Mouse (Mus musculus): ENCODE data around the gene Mex3b. TPM values are rescaled to one million over a fixed set of nuclear protein-coding genes. Genes with fewer than 3 reads are reported as not detected.
A peak's percentile ranks its signal among the peaks of the same experiment; 100 is the strongest.

Gene Mex3b
- polyA plus RNA-seq (2012; ENCODE audit: insufficient read depth, insufficient read length, low replicate concordance, missing spikeins) = not detected in 2 replicates

GRCm38 (mm10) chr7:82867271-82868121 lies at the start of gene Mex3b:
Mex3b (plus strand) TSS chr7:82867333.
- peaks cover 20% of the 10 kb centered on the region for H3K4me1 ChIP-seq (ENCODE audit: control insufficient read depth, insufficient read depth, low read length)
- peak within 1 kb of the TSS; percentile 69 for H3K4me3 ChIP-seq (ENCODE audit: insufficient read depth, low read depth, low read length)
- WGBS = 1% methylated on average over 78 of the region's 87 CpGs
- TF ChIP-seq POLR2A (IDR thresholded peaks at IDR 0.05; ENCODE audit: insufficient read depth, low read depth, low read length) (peak; percentile 44), CTCF (IDR thresholded peaks at IDR 0.05; ENCODE audit: insufficient read depth, low read depth, low read length) (no peak)
- peak within 1 kb of the TSS; percentile 99 for H3K27ac ChIP-seq (ENCODE audit: insufficient read depth, low read depth, low read length)

- 93% methylated on average over 7 of the region's 7 CpGs for WGBS
- Histone ChIP-seq H3K27ac (ENCODE audit: insufficient read depth, low read depth, low read length) (no peak overlapping the region), H3K4me1 (ENCODE audit: control insufficient read depth, insufficient read depth, low read length) (no peaks in the 10 kb centered on the region), H3K4me3 (ENCODE audit: insufficient read depth, low read depth, low read length) (no peak overlapping the region)
- no peak for TF ChIP-seq CTCF (IDR thresholded peaks at IDR 0.05; ENCODE audit: insufficient read depth, low read depth, low read length)
- TF ChIP-seq POLR2A (IDR thresholded peaks at IDR 0.05; ENCODE audit: insufficient read depth, low read depth, low read length) = no peak
Observed at GRCm38 (mm10) chr7:82819541-82819940, 47.6 kb upstream of the Mex3b start.

- Histone ChIP-seq H3K4me1 (ENCODE audit: control insufficient read depth, insufficient read depth, low read length) (no peaks in the 10 kb centered on the region), H3K4me3 (ENCODE audit: insufficient read depth, low read depth, low read length) (no peak overlapping the region), H3K27ac (ENCODE audit: insufficient read depth, low read depth, low read length) (no peak overlapping the region)
- WGBS = 90% methylated on average over 4 of the region's 4 CpGs
- TF ChIP-seq CTCF (IDR thresholded peaks at IDR 0.05; ENCODE audit: insufficient read depth, low read depth, low read length) = no peak
- TF ChIP-seq POLR2A (IDR thresholded peaks at IDR 0.05; ENCODE audit: insufficient read depth, low read depth, low read length) = no peak
Observed at GRCm38 (mm10) chr7:82820661-82821060, 46.5 kb upstream of the Mex3b start.

GRCm38 (mm10) chr7:82821501-82821900 lies 45.6 kb upstream of the Mex3b start:
- TF ChIP-seq CTCF (IDR thresholded peaks at IDR 0.05; ENCODE audit: insufficient read depth, low read depth, low read length) (no peak), POLR2A (IDR thresholded peaks at IDR 0.05; ENCODE audit: insufficient read depth, low read depth, low read length) (no peak)
- 58% methylated on average over 3 of the region's 3 CpGs for WGBS
- Histone ChIP-seq H3K4me3 (ENCODE audit: insufficient read depth, low read depth, low read length) (no peak overlapping the region), H3K27ac (ENCODE audit: insufficient read depth, low read depth, low read length) (no peak overlapping the region), H3K4me1 (ENCODE audit: control insufficient read depth, insufficient read depth, low read length) (no peaks in the 10 kb centered on the region)

GRCm38 (mm10) chr7:82822528-82822927 lies 44.6 kb upstream of the Mex3b start:
- TF ChIP-seq POLR2A (IDR thresholded peaks at IDR 0.05; ENCODE audit: insufficient read depth, low read depth, low read length) (no peak), CTCF (IDR thresholded peaks at IDR 0.05; ENCODE audit: insufficient read depth, low read depth, low read length) (no peak)
- 68% methylated on average over 1 of the region's 1 CpGs for WGBS
- no peak overlapping the region for H3K27ac ChIP-seq (ENCODE audit: insufficient read depth, low read depth, low read length)

GRCm38 (mm10) chr7:82828193-82828592 lies 38.9 kb upstream of the Mex3b start:
- H3K4me1 ChIP-seq (ENCODE audit: control insufficient read depth, insufficient read depth, low read length) = no peaks in the 10 kb centered on the region
- no peak overlapping the region for H3K27ac ChIP-seq (ENCODE audit: insufficient read depth, low read depth, low read length)
- WGBS = 60% methylated on average over 2 of the region's 2 CpGs
- TF ChIP-seq CTCF (IDR thresholded peaks at IDR 0.05; ENCODE audit: insufficient read depth, low read depth, low read length) (no peak), POLR2A (IDR thresholded peaks at IDR 0.05; ENCODE audit: insufficient read depth, low read depth, low read length) (no peak)
- no peak overlapping the region for H3K4me3 ChIP-seq (ENCODE audit: insufficient read depth, low read depth, low read length)

More at GRCm38 (mm10) chr7:82822528-82822927, 44.6 kb upstream of the Mex3b start:
- Histone ChIP-seq H3K4me1 (ENCODE audit: control insufficient read depth, insufficient read depth, low read length) (no peaks in the 10 kb centered on the region), H3K4me3 (ENCODE audit: insufficient read depth, low read depth, low read length) (no peak overlapping the region)

- 96% methylated on average over 3 of the region's 3 CpGs for WGBS
- Histone ChIP-seq H3K4me1 (ENCODE audit: control insufficient read depth, insufficient read depth, low read length) (no peaks in the 10 kb centered on the region), H3K4me3 (ENCODE audit: insufficient read depth, low read depth, low read length) (no peak overlapping the region), H3K27ac (ENCODE audit: insufficient read depth, low read depth, low read length) (no peak overlapping the region)
- TF ChIP-seq POLR2A (IDR thresholded peaks at IDR 0.05; ENCODE audit: insufficient read depth, low read depth, low read length) = no peak
- TF ChIP-seq CTCF (IDR thresholded peaks at IDR 0.05; ENCODE audit: insufficient read depth, low read depth, low read length) = no peak
Observed at GRCm38 (mm10) chr7:82829516-82829915, 37.6 kb upstream of the Mex3b start.

- Histone ChIP-seq H3K27ac (ENCODE audit: insufficient read depth, low read depth, low read length) (no peak overlapping the region), H3K4me3 (ENCODE audit: insufficient read depth, low read depth, low read length) (no peak overlapping the region), H3K4me1 (ENCODE audit: control insufficient read depth, insufficient read depth, low read length) (no peaks in the 10 kb centered on the region)
- 84% methylated on average over 4 of the region's 4 CpGs for WGBS
- TF ChIP-seq CTCF (IDR thresholded peaks at IDR 0.05; ENCODE audit: insufficient read depth, low read depth, low read length) = no peak
- no peak for TF ChIP-seq POLR2A (IDR thresholded peaks at IDR 0.05; ENCODE audit: insufficient read depth, low read depth, low read length)
Observed at GRCm38 (mm10) chr7:82834471-82834870, 32.7 kb upstream of the Mex3b start.

GRCm38 (mm10) chr7:82838414-82838813 lies 28.7 kb upstream of the Mex3b start:
- no peak overlapping the region for H3K4me3 ChIP-seq (ENCODE audit: insufficient read depth, low read depth, low read length)

More at GRCm38 (mm10) chr7:82838414-82838813, 28.7 kb upstream of the Mex3b start:
- Histone ChIP-seq H3K4me1 (ENCODE audit: control insufficient read depth, insufficient read depth, low read length) (no peaks in the 10 kb centered on the region), H3K27ac (ENCODE audit: insufficient read depth, low read depth, low read length) (no peak overlapping the region)
- WGBS = 57% methylated on average over 1 of the region's 1 CpGs
- TF ChIP-seq CTCF (IDR thresholded peaks at IDR 0.05; ENCODE audit: insufficient read depth, low read depth, low read length) = no peak
- no peak for TF ChIP-seq POLR2A (IDR thresholded peaks at IDR 0.05; ENCODE audit: insufficient read depth, low read depth, low read length)
